Mouse (Mus musculus) urinary bladder, postnatal 10 days (tissue): Measurements from ENCODE around the gene Tas1r1.
A peak's percentile ranks its signal among the peaks of the same experiment; 100 is the strongest.

Source experiments
- DNase-seq: peaks from one replicate; pipeline ENCODE4 v3.0.0; 2022; ENCODE audit warnings: low spot score

Gene Tas1r1

DNA sequence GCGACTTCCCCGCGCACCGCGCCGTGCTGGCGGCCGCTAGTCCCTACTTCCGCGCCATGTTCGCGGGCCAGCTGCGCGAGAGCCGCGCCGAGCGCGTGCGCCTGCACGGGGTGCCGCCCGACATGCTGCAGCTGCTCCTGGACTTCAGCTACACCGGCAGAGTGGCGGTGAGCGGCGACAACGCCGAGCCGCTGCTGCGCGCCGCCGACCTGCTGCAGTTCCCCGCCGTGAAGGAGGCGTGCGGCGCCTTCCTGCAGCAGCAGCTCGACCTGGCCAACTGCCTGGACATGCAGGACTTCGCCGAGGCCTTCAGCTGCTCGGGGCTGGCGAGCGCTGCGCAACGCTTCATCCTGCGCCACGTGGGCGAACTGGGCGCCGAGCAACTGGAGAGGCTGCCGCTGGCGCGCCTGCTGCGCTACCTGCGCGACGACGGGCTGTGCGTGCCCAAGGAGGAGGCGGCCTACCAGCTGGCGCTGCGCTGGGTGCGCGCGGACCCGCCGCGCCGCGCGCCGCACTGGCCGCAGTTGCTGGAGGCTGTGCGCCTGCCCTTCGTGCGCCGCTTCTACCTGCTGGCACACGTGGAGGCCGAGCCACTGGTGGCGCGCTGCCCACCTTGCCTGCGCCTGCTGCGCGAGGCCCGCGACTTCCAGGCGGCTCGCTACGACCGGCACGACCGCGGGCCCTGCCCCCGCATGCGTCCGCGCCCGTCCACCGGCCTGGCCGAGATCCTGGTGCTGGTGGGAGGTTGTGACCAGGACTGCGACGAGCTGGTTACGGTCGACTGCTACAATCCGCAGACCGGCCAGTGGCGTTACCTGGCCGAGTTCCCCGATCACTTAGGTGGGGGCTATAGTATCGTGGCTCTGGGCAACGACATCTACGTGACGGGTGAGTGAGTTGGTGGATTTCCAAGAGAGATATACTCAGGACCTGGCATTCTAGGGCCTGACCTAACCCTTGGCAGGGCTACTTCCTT, 29.0 kb downstream of the Tas1r1 start:
- no peak for DNase-seq

- DNase-seq: peak; percentile 90
These were observed 29.7 kb downstream of the Tas1r1 start, which contains the start of gene Klhl21 for GRCm38 (mm10) chr4:152008622-152009075. TSS of gene Klhl21 (plus strand) at chr4:152008803.

DNA sequence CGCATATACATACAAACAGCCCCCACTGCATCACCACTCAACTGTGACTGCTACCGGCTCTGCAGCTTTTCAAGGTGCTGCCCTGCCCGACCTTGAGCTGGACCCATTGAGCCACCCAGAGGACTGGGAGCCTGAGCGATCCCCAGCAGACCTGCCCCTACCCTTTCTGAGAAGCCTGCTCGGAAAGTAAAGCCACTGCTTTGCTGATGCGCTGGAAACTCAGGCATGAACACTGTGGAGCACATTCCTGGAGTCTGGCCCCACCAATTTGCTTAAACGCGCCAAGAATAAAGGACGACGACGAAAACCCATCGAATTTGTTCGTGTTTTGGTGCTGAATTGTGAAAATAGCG, 30.2 kb downstream of the Tas1r1 start:
- DNase-seq: no peak

DNA sequence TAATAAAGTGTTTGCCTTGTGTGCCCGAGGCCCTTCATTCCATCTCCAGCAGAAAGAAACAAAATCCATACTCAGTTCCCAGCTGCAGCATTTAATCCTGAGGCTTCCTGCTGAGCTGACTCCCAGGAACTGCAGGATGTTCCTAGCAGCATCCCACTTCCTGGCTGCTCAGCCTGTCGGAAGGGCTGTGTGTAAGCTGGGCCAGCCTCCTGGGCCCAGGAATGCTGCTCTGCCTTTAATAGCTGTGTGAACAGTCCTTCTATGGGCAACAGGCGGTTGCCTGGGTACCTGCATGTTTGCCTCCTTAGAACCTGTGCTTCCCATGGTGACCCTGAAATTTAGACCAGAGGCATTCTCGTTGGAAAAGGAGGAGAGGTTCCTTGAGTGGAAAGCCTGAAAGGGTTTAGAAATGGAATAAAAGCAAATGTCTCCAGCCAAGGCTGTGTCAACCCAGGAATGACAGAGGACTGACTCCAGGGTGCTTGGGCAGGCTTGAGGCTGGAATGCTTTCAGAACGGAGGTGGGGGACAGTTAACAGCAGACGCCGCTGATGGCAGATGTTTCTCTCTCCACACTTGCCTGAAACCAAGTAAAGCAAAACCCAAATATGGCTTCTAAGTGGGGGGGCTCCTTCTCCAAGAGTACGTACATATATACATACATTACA, 30.8 kb downstream of the Tas1r1 start:
- DNase-seq: no peak

DNA sequence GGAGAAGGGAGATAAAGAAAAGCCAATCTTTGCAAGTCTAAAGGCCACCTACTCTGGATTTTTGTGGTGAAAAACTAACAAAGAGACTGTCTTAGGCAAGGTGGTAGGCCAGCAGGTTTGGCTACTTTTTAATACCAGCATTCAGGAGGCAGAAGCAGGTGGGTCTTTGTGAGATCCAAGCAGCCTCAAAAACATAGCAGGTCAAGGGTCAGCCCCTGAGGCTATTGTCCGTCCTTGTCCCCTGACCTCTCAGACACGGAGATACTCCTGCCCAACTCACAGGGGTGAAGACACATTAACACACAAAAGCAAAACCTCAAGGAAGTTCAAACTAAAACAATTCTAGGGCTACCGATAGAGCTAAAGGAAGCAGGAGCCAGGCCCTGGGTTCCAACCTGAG, 31.6 kb downstream of the Tas1r1 start:
- DNase-seq: no peak

DNA sequence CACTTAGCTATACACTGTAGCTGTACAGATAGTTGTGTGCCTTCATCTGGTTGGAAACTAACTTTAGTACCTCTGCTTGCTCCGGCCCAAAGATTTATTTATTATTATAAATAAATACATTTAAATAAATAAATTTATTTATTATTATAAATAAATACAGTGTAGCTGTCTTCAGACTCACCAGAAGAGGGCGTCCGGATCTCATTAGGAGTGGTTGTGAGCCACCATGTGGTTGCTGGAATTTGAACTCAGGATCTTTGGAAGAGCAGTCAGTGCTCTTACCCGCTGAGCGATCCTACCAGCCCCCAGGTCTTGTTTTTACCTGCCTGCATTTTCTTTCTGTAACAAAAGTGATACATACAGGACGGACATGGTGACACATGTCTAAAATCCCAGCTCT, 32.2 kb downstream of the Tas1r1 start:
- no peak for DNase-seq

GRCm38 (mm10) chr4:152002063-152002462, 36.3 kb downstream of the Tas1r1 start:
- no peak for DNase-seq

DNA sequence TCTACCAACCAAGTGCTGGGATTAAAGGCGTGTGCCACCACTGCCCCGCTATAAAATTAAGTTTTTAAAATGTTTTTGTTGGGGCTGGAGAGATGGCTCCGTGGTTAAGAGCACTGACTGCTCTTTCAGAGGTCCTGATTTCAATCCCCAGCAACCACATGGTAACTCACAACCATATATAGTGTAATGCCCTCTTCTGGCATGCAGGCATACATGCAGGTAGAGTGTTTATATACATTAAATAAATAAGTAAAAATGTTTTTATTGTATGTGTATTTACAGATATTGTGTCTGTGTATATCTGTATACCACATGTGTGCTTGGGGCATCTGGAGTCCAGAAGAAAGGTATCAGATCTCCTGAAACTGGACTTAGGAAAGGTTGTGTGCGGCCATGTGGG, 37.0 kb downstream of the Tas1r1 start:
- no peak for DNase-seq

DNA sequence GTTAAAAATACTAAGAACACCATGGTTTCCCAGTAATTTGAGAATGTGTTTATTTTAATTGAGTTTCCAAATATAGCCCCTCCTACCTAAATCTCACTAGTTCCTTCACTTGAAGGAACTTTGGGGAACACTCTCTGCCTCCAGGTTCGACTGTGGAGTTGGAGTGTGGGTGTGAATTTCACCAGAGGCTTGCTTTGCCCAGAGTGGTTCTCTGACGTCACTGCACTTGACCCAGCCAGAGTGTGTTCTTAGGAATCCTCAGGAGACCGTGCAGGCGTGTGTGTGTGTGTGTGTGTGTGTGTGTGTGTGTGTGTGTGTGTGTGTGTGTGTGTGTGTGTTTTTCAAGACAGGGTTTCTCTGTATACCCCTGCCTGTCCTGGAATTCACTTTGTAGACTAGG, 37.5 kb downstream of the Tas1r1 start:
- no peak for DNase-seq

DNA sequence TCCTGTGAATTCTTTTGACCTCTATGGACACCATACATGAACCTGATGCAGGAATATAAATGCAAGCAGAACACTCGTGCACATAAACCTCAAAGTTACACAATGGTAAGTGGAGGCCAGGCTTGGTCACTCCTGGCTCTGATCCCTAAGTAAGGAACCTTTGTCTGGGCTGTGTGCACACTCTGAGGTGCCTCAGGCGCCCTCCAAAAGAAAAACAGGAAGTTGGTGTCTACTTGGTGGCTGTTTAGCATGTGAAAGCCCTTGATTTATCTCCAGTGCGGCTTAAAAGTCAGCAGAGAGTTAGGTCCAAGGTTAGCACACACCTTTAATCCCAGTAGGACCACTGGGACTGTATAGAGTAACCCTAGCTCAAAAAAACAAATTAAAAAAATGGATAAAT, 38.9 kb downstream of the Tas1r1 start:
- no peak for DNase-seq

- no peak for DNase-seq
These were observed 40.7 kb downstream of the Tas1r1 start for GRCm38 (mm10) chr4:151997701-151998100.

DNA sequence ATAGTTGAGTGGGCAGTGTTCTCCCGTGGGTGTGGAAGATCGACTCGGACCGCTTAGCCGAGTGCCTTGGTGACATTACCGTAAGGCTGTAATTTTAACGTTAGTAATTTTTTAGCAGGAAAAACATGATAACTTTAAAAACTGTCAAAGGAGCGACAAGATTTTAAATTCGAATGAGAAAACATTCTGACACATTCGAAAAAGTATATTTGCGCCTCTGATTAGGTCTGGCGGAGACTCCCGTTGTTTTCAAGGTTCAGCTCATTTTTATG, 41.5 kb downstream of the Tas1r1 start:
- DNase-seq: no peak

- peak; percentile 97 for DNase-seq
These were observed 42.0 kb downstream of the Tas1r1 start, which contains the start of gene Phf13 for GRCm38 (mm10) chr4:151996173-151996950. TSS of gene Phf13 (minus strand) at chr4:151996258.

DNA sequence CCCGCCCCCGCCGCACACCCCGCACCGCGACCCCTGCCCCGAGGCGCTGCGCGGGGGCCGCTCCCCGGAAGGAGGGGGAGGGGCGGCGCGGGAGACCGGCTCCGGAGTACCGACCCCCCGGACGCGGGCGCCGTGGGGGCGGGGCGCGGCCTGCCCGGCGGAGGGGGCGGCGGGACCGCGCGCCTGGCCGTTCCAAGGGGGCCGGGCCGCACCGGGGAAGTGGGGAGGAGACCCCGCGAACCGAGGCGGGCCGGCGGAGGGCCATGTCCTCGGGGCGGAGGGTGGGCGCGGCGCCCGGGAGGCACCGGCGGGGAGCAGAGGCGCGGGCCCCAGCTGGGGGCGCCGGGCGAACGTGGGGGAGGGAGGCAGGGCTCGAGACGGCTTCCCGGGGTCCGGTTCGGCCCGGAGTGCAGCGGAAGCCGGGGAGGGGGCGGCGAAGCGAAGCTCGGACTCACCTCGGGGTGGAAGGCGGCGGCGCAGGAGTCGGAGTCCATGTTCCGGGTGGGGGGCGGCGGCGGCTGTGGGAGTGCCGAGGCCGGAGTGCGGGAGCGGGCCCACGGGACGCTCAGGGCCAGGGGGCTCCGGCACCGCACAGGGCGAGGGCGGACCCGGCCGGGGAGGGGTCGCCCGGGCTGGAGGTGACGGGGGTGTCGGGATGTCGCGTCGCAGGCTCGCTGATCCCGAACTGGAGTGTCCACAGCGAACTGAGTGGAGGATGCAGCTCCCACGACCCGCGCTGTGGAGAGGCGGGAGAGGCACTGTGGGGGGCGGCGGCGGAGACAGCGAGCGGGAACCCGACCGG, 42.8 kb downstream of the Tas1r1 start:
- DNase-seq: no peak

- no peak for DNase-seq
These were observed 43.9 kb downstream of the Tas1r1 start for GRCm38 (mm10) chr4:151994228-151995171.

DNA sequence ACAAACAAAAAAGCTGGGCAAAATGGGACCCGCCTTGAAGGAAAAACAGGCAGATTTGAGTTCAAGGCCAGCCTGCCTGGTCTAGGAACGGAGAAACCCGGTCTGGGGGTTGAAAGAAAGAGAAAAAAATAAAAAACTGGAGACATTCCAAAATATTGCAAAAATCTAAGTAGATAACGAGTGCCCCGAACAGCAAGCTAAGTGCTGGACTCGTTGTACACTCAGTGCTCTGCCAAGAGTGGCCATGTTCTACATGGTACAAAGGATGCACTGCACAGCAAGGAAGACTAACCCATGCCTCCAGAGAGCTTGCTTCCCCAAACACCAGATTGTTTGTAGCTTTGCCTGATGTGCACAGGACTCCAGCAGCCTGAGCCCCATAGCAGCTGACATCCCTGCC, 45.3 kb downstream of the Tas1r1 start:
- no peak for DNase-seq

DNA sequence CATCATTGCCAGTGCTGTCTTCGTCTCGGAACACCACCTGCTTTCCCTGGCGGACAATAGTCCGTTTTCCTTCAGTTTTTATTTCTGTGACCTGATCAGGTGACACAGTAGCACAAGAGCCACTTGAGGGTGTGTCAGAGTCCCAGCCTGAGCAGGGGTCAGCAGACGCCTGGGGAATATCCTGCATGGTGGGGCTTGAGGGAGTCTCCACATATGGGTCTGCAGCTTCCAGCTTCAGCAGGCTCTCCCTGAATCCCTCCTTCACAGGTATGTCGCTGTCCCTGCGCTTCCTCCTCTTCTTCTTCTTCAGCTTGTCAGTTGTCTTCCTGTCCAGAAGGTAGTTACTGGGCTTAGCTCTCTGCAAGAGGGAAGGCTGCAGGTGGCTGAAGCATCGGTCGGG, 46.3 kb downstream of the Tas1r1 start:
- no peak for DNase-seq

DNA sequence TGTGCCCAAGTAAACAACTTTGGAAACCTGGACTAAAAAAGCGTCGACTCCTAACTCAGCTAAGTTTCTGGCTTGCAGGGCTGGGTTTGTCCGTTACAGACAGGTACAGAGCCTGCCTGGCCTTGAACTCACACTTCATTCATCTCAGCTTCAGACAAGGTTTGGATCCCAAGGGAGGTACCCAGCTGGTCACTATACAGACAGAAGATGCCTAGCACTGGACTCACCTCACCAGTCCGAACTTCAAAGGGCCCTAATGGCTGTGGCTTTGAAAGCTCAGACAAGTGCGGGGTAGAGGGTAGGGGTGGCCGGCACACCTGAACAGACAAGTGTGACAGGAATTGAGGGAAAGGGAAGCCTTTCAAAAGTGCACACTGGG, 49.3 kb downstream of the Tas1r1 start:
- no peak for DNase-seq

GRCm38 (mm10) chr4:151988342-151989109, 49.8 kb downstream of the Tas1r1 start, which contains the start of gene Thap3:
TSS of gene Thap3 (minus strand) at chr4:151988997.
- no peak for DNase-seq

DNA sequence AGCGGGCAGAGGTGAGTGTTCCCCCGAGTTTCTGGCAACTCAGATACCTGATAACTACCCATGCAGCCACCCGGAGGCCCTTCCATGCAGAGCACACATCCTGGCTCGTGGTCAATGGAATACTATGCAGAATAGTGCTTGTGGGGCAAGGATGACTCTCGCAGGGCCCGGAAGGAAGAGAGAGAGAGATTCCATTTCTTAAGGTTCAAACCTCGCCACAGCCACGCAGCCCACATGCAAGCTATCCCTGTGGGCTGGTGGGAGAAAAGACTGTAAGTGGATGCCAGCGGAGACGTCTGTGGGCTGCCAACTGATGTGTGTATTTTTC, 50.4 kb downstream of the Tas1r1 start:
- no peak for DNase-seq
